Mouse (Mus musculus) ES-E14 (cell line): ENCODE measurements around the gene Olfr434. TPM values are rescaled to one million over a fixed set of nuclear protein-coding genes. Genes with fewer than 3 reads are reported as not detected.
"Not testable (repeated sequence)": the region's sequence is repeated elsewhere in the genome, so short reads cannot be mapped to it uniquely, and the experiment has no call there.

ENCODE experiments used
- DNase-seq: peaks from one replicate; pipeline ENCODE4 v3.0.0-alpha.2; 2013; ENCODE audit warnings: low read depth, low spot score
- H3K27ac ChIP-seq: 2 replicates; pipeline ENCODE4 v1.5.1; 2012; ENCODE audit warnings: low read depth, mild to moderate bottlenecking, low read length, moderate library complexity, mixed read lengths; ENCODE audit not compliant: poor library complexity, insufficient read depth, severe bottlenecking
- H3K36me3 ChIP-seq: 2 replicates; pipeline ENCODE4 v1.6.1; 2012; ENCODE audit warnings: mild to moderate bottlenecking, low read length, moderate library complexity, mixed read lengths; ENCODE audit not compliant: control insufficient read depth, poor library complexity, insufficient read depth, severe bottlenecking
- H3K4me1 ChIP-seq, 2 experiments: fragments of 150-350 bp in 1 of 2; sonication (generic) in 1 of 2; 2 replicates each; pipeline ENCODE4 v1.6.1; 2012; ENCODE audit warnings: low read length in 2 of 2, mild to moderate bottlenecking in 1 of 2, mixed read lengths in 1 of 2; ENCODE audit not compliant: control insufficient read depth in 2 of 2, insufficient read depth in 2 of 2, poor library complexity in 1 of 2
- H3K4me3 ChIP-seq, 2 experiments: fragments of 150-350 bp in 1 of 2; sonication (generic) in 1 of 2; 2 replicates each; pipeline ENCODE4 v1.5.1; 2012; ENCODE audit warnings: low read length in 2 of 2, low read depth in 1 of 2, mild to moderate bottlenecking in 1 of 2, mixed read lengths in 1 of 2; ENCODE audit not compliant: insufficient read depth in 1 of 2, poor library complexity in 1 of 2, severe bottlenecking in 1 of 2
- H3K9ac ChIP-seq: 2 replicates; pipeline ENCODE4 v1.6.1; 2012; ENCODE audit warnings: low read depth, mild to moderate bottlenecking, low read length, mixed read lengths; ENCODE audit not compliant: poor library complexity, insufficient read depth, severe bottlenecking
- H3K9me3 ChIP-seq: fragments of 150-350 bp; sonication (generic); 2 replicates; pipeline ENCODE4 v1.6.1; 2012; ENCODE audit warnings: low read depth, mild to moderate bottlenecking, low read length; ENCODE audit not compliant: control insufficient read depth, insufficient read depth
- CHD2 ChIP-seq: IDR thresholded peaks from 2 replicates; pipeline ENCODE4 v1.6.1; 2014; ENCODE audit warnings: mild to moderate bottlenecking, low read depth, low read length, inconsistent platforms
- HCFC1 ChIP-seq: IDR thresholded peaks from 2 replicates; pipeline ENCODE4 v1.6.1; 2012; ENCODE audit warnings: low read length, inconsistent platforms, borderline replicate concordance; ENCODE audit not compliant: insufficient read depth
- MAFK ChIP-seq: IDR thresholded peaks from 2 replicates; pipeline ENCODE4 v1.6.1; 2014; ENCODE audit warnings: mild to moderate bottlenecking, low read depth, low read length, inconsistent platforms; ENCODE audit not compliant: insufficient read depth
- ZC3H11A ChIP-seq: IDR thresholded peaks from 2 replicates; pipeline ENCODE4 v1.6.1; 2012; ENCODE audit warnings: low read depth, mild to moderate bottlenecking, inconsistent platforms, low read length, borderline replicate concordance
- ZNF384 ChIP-seq: IDR thresholded peaks from 2 replicates; pipeline ENCODE4 v1.6.1; 2012; ENCODE audit warnings: low read depth, low read length, inconsistent platforms
- in situ Hi-C, 2 experiments: fragments of 600-800 bp; cut with MboI; formaldehyde crosslinking; loops; one replicate each; pipeline ENCODE4 v1.15.1; 2025; ENCODE audit warnings: low sequenced_read_pairs in 2 of 2, inconsistent platforms in 1 of 2; ENCODE audit not compliant: unreplicated experiment in 2 of 2
- total RNA-seq: library from RNA; depleted of rRNA; stranded (reverse); fragments of 300-350 nt; gene quantifications from 2 replicates; pipeline ENCODE4 v1.2.3, GENCODE M21; 2012; rRNA removed

Gene Olfr434
- not detected in 2 replicates for total RNA-seq

DNA sequence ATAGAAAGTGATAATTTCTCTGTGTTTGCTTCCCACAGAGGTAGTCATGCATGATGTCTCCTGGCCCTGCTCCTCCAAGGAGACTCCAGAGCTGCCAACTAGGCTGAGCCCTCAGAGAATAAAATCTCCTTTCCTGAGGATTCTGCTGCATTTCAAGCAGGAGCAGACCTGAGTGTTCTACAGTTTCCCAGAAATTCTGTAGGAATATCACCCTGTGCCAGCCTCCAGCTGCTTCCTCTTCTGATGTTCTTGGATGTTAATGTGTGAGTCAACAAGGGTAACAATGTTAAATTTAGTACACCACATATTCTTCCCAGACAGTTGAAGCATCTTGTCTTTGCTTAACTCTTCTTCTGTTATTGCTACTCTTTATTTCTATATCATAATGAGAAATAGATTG, at the start of gene Olfr434:
Gene Olfr434, plus strand, starts transcription at position 149 of the 400 bp plus-strand sequence.
- H3K36me3 ChIP-seq, in situ Hi-C loops, H3K9ac ChIP-seq, DNase-seq, H3K27ac ChIP-seq, H3K4me3 ChIP-seq, H3K4me1 ChIP-seq, H3K9me3 ChIP-seq: not testable (repeated sequence)

DNA sequence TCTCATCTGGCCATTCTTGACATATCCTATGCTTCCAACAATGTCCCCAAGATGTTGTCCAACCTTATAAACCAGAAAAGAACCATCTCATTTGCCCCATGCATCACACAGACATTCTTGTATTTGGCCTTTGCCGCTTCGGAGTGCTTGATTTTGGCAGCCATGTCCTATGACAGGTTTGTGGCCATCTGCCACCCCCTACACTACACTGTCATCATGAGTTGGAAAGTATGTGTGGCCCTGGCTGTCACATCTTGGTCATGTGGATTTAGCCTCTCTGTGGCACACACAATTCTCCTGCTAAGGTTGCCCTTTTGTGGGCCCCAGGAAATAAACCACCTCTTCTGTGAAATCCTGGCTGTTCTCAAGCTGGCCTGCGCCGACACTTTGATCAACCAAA, 45.6 kb upstream of the Olfr434 start:
- Histone ChIP-seq H3K9ac (no peak overlapping the region), H3K4me3 (no peak overlapping the region), H3K27ac (no peak overlapping the region), H3K9me3 (no peaks in the 10 kb centered on the region), H3K4me1 (no peaks in the 10 kb centered on the region), H3K36me3 (no peaks in the 10 kb centered on the region)
- in situ Hi-C loops = no loop called here
- DNase-seq = no peak
- TF ChIP-seq ZC3H11A = no peak
- TF ChIP-seq MAFK = no peak
- no peak for TF ChIP-seq CHD2
- no peak for TF ChIP-seq HCFC1
- TF ChIP-seq ZNF384 = no peak

- in situ Hi-C loops = no loop called here
- DNase-seq = no peak
- Histone ChIP-seq H3K36me3 (no peaks in the 10 kb centered on the region), H3K27ac (no peak within 1 kb of the TSS), H3K4me1 (no peaks in the 10 kb centered on the region), H3K9ac (no peak within 1 kb of the TSS), H3K4me3 (no peak within 1 kb of the TSS), H3K9me3 (no peaks in the 10 kb centered on the region)
- TF ChIP-seq MAFK (no peak), CHD2 (no peak), HCFC1 (no peak), ZC3H11A (no peak), ZNF384 (no peak)
These were observed 41.0 kb upstream of the Olfr434 start, which contains the start of gene Olfr13 for GRCm38 (mm10) chr6:43171840-43172239. Gene Olfr13, plus strand, starts transcription at chr6:43172140.

DNA sequence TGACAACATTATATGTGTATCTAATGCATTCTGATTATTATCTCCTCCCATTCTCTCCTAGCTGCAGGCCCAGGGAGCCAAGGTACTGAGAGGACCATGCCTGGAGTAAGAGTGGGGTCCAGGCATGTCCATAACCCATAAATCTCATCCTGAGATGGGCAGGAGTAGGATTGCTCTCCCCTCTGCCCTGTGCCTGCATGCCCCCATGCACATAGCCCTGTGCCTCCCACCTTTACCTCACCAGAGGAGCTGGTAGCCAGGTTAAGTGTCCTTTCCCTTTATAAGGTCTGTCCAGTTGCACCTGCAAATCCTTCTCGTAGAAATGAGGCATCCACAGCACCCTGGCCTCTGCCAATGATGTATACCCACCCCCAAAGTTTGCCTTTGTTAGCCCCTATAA, 34.7 kb upstream of the Olfr434 start:
- Histone ChIP-seq H3K27ac (no peak overlapping the region), H3K36me3 (no peaks in the 10 kb centered on the region), H3K4me3 (no peak overlapping the region), H3K9ac (no peak overlapping the region), H3K4me1 (no peaks in the 10 kb centered on the region), H3K9me3 (no peaks in the 10 kb centered on the region)
- TF ChIP-seq HCFC1 (no peak), MAFK (no peak), CHD2 (no peak)
- DNase-seq = no peak
- in situ Hi-C loops = no loop called here

- in situ Hi-C loops = no loop called here
- no peak overlapping the region for H3K27ac ChIP-seq
- H3K9ac ChIP-seq = no peak overlapping the region
- no peaks in the 10 kb centered on the region for H3K36me3 ChIP-seq
- no peak for DNase-seq
- no peak for TF ChIP-seq ZC3H11A
- no peak for TF ChIP-seq HCFC1
- TF ChIP-seq CHD2 = no peak
- no peak for TF ChIP-seq MAFK
- no peak for TF ChIP-seq ZNF384
- H3K4me1 ChIP-seq = no peaks in the 10 kb centered on the region
- H3K9me3 ChIP-seq = no peaks in the 10 kb centered on the region
- no peak overlapping the region for H3K4me3 ChIP-seq
These were observed 34.0 kb upstream of the Olfr434 start for GRCm38 (mm10) chr6:43178584-43179501.
